Mouse (Mus musculus) megakaryocyte-erythroid progenitor cell, adult 5-6 weeks (primary cell): ENCODE data around the gene Zc3h18. TPM values are rescaled to one million over a fixed set of nuclear protein-coding genes. Genes with fewer than 3 reads are reported as not detected.

Experiments
- ATAC-seq: replicated peaks from 2 replicates; pipeline ENCODE4 v1.8.0; 2016; ENCODE audit warnings: mild to moderate bottlenecking, inconsistent platforms; ENCODE audit not compliant: severe bottlenecking, poor library complexity, low FRiP score, low TSS enrichment
- total RNA-seq, 2 experiments: library from RNA; stranded (forward) in 1 of 2; stranded (reverse) in 1 of 2; fragments of 200-1000, 215-1000 nt in 1 of 2; fragments of >200 nt in 1 of 2; fragmentation: Nextera tagmentation in 1 of 2; gene quantifications; 2 replicates each; pipeline ENCODE4 v1.2.3; 2014 to 2017

The Zc3h18 gene
- total RNA-seq, 2 experiments from 2014 or later = 77.5 to 93.2 TPM

GRCm38 (mm10) chr8:122375751-122376364 lies 551 bp upstream of the Zc3h18 start:
- ATAC-seq = no peak

- ATAC-seq = no peak
Measured at GRCm38 (mm10) chr8:122383039-122383438, 6.6 kb downstream of the Zc3h18 start.

DNA sequence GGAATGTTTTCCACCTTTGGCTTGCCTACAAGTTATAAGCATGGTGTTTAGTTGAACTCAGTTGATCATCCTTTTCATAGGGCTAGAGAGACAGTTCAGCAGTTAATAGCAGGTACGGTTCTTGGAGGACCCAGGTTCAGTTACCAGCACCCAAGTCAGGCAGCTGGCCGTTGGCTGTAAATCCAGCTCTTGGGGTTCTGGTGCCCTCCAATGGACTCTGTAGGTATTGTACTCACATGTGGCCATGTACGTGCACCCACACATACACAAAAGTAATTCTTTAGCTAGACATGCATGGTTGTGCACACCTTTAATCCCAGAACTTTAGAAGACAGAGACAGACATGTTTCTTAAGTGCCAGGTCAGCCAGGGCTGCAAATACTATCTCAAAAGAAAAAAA lies 12.9 kb downstream of the Zc3h18 start:
- no peak for ATAC-seq

- ATAC-seq = no peak
Measured at GRCm38 (mm10) chr8:122390758-122391157, 14.3 kb downstream of the Zc3h18 start.

DNA sequence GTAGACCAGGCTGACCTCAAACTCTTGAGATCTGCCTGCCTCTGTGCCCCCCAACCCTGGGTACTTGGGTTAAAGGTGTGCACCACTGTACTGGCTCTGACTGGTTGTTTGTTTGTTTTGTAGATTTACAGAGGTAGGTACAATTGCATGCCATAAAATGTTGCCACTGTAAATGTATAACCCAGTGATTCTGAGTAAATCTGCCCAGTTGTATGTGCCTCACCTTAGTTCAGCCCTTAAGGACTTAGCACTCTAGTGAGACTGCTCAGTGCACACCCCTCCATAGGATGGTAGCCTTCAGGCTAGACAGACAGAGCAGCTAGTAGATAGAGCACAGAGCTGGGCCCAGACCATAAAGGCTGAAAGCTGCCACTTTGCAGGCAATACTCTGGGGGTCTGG lies 17.3 kb downstream of the Zc3h18 start:
- no peak for ATAC-seq

DNA sequence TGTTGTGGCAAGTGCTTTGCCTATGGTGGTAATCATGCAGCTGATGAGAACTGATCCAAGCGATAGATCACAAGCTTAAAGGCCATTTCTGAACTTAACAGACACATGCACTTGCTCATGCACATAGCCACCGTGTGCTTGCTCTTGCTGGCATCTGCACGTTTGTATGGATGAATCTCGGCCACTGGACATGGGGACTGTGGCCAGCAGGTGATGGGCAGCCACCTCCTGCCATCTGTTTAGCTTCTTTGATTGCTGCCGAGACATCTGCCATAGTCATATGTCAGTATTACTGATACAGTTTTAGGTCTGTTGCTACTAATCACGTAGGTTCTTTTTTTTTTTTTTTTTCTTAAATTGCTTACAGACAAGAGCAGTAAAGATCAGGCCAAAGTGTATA lies 18.9 kb downstream of the Zc3h18 start:
- ATAC-seq = no peak

DNA sequence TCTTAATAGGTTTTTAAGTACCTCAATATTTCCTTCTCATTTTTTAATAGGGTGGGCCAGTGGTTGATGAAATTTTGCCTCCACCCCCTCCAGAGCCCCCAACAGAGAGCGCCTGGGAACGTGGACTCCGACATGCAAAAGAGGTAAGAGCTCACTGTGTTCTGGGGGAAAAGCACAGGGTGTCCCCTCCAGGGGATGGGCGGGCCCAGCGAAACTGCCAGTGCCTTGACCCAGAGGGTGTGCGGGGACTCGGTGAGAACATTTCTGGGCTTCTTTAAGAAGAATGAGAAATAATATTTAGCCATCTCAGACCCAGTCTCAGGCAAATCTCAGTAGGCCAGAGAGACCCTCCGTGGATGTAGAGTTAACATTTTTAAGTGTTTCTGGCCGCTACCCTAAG lies 21.8 kb downstream of the Zc3h18 start:
- no peak for ATAC-seq

DNA sequence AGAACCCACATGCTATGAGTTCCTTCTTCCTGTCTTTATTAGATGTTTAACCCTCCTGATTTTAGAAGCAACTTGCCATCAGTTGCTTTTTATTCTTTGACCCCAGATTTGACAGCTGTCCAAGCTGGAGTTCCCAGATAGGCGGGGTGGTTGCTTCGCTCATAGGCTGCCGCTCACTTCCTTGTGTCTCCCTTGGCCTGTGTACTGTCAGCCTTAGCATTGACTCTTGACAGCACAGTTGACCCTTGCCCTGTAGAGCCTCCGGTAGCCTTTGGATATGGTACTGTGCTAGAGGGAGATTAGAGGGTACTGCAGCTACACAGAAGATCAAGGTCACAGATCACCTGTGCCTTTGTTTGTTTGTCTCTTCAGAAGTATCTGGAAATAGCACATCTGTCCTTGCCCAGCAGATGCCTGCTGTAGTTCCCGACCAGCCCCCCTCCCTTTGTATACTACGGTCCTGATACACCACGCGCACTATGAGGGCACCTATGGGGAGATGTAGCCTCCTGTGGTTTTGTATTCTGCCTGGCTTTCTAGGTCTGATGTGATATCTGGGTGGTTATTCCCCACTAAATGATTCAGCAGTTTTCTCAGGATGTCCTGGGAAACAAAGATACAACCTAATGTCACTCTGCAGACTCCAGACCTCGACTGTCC lies 28.9 kb downstream of the Zc3h18 start:
- peak; percentile 49 for ATAC-seq

GRCm38 (mm10) chr8:122407678-122408077 lies 31.3 kb downstream of the Zc3h18 start:
- no peak for ATAC-seq

DNA sequence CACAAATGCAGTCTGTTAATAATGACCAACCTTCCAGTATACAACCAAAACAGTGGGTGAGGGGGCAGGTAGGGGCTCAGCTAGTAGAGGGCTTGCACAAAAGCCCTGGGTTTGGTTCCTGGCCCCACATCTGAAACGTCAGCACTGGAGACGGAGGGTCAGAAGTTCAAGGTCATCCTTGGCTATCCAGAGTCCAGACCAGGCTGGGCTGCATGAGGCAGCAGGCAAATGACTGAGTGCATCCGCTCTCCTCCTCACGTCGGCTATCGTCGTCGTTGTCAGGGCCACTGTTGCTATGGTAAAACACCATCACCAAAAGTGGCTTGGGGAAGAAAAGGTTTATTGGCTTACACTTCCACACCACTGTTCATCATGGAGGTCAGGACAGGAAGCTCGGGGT lies 37.9 kb downstream of the Zc3h18 start:
- no peak for ATAC-seq

DNA sequence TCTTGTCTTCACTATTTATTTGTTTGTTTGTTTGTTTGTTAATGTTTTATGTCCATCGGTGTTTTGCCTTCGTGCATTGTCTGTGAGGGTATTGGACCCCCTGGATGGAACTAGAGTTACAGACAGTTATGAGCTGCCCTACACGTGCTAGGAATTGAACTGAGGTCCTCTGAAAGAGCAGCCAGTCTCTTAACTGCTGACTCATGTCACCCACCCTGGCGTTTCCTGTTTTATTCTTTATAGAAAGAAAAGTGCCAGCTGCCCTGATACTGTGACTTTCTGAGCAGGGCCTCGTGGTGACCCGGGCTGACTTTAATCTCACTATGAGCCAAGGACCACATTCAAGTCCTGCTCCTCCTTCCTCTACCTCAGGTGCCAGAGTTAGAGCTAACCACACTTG lies 39.1 kb downstream of the Zc3h18 start:
- ATAC-seq = no peak

DNA sequence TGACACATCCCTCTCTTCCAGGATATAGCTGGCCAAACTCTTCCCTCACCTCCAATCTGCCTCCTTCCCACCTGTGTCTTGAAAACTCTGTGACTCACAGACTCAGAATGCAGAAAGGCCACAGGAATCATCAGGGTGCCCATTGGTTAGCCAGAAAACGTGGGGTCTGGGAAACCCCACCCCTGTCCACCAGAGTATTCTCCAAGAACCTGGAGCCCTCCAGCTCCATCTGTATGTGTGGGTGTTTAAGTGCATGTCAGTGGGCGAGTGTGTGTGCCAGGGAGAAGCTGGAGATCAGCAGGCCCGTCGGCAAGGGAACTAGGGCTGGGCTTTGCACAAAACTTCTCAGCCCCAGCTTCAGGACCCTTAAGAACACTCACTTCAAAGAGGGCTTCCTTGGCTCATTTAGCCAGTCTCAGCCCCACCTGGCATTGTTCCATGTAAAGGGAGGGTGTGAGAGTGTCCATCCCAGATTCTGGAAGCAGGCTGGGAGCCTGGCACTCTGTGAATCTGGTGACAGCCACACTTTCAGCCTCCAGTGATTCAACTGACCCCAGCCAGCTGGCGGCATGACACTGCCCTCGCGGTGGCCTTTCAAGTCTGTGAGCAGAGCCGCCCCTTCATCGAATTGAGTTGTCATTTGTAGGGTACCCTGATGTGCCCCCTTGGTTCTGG lies 43.6 kb downstream of the Zc3h18 start:
- ATAC-seq = no peak

DNA sequence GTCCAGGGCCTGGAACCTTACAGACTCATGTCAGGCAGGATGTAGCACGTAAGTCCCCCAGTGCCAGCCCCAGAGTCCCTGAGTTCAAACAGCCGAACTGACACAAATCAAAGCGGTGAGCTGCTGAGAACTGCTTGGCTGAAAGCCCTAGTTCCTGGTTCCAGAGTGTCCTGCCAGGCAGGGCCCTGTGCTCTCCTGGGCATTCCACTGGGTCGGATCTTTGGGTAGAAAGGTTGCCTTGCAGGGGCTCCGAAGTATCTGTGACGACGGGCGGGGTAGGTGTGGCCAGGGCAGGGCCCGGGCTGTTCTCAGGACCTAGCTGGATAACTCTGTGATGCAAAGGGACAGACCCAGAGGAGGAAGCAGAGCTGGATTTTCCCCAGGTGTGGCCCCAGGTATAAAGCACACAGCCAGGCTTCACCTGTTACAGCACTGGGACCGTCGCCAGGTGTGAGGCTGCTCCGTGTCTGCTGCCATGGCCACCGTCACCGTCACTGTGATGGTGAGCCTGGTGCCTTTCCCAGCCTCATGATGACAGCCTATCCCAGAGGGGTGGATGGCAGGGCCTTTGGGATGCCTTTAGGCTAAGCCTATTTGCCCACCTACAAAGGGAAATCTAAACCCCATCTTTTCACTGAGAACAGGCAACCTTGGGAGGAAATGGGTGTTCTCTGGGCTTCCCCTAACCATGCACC lies 45.1 kb downstream of the Zc3h18 start, which contains the start of gene Il17c:
Il17c (plus strand) TSS at position 645 of the 695 bp plus-strand sequence.
- no peak for ATAC-seq

DNA sequence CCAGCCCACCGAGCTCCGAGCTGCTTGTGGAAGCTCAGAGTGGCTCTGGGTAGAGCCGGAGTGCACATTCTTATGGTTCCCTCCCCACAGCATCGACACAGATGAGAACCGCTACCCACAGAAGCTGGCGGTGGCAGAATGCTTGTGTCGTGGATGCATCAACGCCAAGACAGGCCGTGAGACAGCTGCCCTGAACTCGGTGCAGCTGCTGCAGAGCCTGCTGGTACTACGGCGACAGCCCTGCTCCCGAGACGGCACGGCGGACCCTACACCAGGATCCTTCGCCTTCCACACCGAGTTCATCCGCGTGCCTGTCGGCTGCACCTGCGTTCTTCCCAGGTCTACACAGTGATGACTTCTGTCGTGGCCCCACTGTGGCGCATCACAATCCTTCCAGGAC lies 46.8 kb downstream of the Zc3h18 start:
- ATAC-seq = no peak

GRCm38 (mm10) chr8:122423659-122424058 lies 47.2 kb downstream of the Zc3h18 start:
- ATAC-seq = no peak

DNA sequence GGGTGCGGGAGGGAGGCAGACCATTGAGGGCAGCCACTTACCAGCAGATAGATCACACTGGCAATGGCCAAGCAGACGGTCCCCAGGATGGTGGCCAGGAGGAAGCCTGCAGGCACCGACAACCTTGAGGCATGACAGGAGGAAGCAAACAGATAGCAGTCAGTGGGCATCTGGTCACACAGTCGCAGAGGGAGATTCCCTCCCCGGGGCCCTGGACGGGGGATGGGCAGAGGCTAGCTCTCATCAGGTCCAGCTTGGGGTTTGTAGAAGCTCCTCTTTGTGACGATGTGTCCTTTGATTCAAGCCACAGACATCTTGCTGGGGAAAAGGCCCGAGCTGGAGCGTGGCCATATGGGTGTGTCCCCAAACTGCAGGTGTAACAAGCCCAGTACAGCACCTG lies 49.7 kb downstream of the Zc3h18 start:
- ATAC-seq = no peak

DNA sequence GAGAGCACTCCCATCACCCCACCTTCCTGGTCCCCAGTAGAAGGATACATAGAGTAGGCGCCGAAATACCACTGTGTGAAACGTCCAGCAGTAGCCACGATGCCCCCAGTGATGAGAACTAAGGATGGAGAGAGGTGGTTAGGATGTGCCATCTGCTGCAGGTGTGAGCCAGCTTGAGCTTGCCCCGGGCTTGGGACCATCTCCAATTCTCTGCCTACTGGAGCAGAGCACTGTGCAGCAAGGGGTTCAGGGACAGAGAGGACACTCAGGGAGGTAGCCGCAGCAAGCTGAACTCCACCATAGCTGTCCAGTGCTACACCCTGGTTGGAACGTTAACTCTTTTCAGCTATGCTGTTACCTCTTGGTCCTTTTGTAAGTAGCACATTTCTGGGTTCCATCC lies 51.2 kb downstream of the Zc3h18 start:
- ATAC-seq = no peak

DNA sequence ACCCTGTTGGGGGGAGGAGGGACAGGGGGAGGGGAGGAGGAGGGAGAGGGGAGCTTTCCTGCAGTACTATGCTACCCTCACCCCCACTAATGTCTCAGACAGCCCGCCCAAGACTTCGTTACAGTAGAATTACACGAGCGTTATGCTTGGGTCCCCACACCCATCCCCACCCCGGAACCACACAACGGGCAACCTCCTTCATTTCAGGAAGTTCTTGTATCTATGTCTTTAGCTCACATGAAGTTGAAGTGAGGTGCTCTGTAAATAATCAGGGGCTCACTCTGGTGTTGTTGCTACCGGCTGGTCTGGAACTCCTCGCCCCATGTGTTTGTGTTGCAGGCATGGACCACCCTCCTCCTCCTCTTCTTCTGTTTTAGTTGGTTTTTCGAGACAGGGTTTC lies 51.8 kb downstream of the Zc3h18 start:
- ATAC-seq = no peak

DNA sequence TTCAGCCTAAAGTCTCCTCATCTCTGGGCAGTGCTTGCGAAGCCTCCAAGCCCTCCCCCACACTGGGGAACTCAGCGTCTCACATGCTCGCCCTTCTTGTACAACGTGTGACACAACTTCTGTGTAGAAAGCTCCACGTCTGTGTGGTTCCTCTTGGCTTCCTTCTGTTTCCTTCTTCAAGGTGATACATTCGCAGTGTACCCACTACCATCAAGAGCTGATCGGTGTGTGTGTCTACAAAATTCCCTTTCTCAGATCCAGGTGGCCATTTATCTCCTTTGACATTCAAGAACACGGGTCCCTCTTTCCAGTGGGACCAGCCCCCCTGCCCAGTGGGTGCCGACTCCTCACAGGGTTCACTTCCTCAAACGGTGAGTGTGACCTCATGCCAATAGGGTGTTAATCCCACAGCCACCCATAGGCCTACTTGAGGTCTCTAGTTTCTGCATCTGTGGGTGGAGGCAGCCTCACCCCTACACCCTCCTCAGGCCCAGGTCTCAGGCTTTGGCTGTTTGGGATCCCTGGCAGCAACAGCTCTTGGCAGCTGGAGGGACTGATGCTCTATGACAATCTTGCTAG lies 53.7 kb downstream of the Zc3h18 start:
- no peak for ATAC-seq

GRCm38 (mm10) chr8:122430646-122431045 lies 54.2 kb downstream of the Zc3h18 start:
- no peak for ATAC-seq
